Mouse (Mus musculus): Measurements from ENCODE around the gene Larp1b.
A peak's percentile ranks its signal among the peaks of the same experiment; 100 is the strongest.
"Not testable (repeated sequence)": the region's sequence is repeated elsewhere in the genome, so short reads cannot be mapped to it uniquely, and the experiment has no call there.

Larp1b gene

DNA sequence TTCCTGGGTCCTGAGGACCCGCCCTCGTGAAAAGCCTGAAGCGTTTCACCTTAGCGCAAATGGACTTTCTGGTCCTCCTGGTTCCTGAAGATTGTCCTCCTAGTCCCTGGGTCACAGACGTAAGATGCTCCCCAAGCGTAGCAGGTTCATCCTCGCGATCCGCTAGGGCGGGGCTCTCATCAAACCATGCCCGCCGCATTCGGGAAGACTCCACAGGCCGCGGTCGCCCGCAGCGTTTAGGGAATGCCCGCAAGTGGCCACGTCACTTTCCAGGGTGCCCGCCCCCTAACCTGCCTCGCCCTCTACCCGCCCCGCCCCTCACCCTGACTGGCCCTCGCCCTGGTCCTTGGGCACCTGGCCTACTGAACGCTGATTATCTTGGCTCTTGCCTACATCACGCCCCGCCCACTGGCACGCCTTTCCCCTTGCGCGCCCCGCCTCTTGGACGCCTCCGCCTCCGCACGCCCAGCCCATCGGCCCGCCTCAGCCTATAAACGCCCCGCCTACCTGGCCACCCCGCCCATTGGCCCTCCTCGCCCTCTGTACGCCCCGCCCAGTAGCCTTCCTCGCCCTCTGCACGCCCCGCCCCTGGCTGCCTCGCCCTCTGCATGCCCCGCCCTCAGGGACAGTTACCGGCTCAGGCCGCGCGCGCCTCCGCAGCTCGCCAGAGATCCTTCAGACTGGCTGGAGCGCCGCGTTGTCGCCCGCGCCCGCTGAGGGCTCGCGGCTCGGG lies at the start of gene Larp1b:
TSS of gene Larp1b (plus strand) at position 659 of the 733 bp plus-strand sequence.
- DNase-seq = peak; percentile 100

DNA sequence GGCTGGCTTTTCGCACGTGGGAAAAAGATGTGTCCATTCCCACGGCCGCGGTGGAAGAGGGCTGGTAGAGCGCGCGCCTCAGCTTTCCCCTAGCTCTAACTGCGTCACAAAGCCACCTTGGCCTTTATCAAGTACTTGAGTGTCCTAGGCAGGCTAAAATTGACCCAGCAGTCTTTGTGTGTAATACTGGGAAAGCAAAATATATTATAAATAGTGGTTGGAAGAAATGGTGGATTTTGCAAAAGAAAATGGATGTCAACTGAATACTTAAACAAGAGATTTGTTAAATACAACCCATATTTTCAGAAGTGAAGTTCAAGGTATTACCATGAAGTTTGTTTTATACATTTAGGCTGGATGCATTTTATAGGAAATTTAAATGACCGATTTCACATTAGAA lies 47.2 kb upstream of the Larp1b start, which contains the start of gene 1700034I23Rik:
TSS of gene 1700034I23Rik (minus strand) at position 101 of the 400 bp plus-strand sequence.
- DNase-seq = not testable (repeated sequence)

DNA sequence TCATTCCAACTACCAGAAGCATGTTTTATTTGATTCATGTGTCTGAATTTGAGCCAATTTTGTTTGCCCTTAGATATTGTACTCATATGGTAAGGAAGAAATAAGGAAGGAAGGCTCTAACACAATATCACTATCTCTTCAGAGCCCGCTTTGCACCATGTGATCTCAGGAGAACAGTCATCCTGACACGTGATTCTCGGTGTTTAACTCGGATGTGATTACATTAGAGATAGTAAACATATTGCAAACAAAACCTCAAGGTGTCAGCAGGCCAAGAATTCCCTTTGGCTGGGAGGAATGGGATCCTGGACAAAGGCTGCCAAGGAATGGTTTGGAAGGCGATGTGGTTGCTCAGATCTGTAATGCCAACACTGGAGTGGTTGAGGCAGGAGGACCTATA lies 11.4 kb upstream of the Larp1b start:
- no peak for DNase-seq

DNA sequence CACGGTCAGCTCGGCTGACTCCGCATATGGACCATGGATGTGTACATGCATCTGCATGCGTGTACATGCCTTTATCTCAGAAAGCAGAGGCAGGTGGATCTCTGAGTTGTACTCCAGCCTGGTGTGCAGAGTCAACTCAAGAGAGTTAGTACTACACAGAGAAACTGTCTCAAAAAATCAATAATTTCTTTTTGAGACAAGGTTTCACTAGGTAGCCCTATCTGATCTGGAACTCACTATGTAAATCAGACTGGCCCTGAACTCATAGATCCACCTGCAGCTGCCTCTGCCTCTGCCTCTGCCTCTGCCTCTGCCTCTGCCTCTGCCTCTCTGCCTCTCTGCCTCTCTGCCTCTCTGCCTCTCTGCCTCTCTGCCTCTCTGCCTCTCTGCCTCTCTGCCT lies 11.0 kb upstream of the Larp1b start:
- DNase-seq = no peak

DNA sequence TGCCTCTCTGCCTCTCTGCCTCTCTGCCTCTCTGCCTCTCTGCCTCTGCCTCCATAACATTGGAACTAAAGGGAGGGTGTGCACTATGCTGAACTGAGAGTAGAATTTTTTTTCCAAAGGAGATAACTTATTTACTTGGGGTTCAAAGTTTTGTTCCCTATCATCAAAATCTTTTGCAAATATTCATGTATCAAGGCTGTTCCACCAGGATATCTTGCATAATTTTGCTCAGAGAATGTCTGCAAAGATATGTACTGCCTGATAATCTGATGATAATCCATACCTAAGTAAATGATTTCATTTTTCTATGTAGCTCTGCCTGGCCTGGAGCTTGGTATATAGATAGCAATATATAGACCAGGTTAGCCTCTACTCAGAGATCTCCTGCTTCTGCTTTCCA lies 10.6 kb upstream of the Larp1b start:
- DNase-seq = no peak

DNA sequence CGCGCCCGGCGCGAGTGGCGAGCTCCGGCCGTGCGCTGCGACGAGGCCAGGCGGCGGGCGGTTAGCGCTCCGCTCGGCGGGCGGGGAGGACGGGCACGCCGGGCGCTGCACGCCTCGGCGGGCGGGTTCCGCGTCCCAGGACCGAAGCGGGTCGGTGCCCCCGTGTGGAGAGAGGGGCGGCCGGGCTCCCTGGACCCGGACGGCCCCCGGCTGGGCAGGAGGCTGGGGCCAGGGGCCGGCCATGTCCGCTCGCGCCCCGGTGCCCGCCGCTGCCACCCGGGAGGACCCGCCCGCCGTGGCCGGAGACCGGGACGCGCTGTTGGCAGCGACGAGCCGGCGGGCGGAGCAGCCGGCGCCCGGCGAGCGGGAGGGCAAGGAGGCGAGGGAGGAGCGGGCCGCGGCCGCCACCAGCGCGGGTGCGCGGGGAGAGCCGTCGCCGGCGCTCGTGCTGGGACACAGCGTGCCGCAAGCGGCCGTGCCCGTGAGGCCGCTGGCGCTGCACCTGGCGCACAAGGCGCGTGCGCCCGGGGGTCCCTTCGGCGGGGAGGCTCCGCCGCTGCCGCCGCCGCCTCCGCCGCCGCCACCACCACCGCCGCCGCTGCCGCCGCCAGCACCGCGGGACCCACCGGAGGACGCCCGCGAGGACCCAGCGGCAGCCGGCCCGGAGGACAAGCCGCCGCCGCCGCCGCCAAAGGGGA lies 424 bp downstream of the Larp1b start:
- peak; percentile 56 to 66 for DNase-seq

DNA sequence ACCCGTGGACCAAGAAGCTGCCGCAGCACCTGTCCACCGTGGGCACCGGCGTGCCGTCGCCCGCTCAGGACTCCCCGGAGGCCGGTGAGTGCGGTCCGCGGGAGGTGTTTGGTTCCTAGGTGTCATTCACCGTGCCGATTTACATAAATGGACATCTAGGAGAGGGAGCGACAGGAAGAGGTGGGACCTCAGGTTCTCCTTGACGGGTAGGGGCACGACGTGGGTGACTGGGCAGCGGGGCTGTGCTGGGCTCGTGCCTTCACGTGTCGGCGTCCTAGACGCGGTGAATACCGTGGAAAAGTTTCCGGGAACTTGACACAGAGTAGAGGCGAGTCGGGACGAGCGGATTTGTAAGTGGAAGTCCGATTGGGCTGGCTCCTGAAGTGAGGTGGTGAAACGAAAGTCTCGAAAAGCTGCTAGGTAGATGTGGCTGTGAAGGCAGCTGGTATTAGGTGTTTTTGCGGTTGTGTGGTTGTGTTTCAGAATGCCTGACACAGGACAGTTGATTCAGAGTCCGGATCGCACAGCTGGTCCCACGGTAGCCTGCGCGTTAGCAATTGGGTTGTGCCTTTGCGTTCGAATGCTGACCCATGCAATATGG lies 1.1 kb downstream of the Larp1b start:
- peak in 1 of 2 experiments; percentile 55 for DNase-seq

DNA sequence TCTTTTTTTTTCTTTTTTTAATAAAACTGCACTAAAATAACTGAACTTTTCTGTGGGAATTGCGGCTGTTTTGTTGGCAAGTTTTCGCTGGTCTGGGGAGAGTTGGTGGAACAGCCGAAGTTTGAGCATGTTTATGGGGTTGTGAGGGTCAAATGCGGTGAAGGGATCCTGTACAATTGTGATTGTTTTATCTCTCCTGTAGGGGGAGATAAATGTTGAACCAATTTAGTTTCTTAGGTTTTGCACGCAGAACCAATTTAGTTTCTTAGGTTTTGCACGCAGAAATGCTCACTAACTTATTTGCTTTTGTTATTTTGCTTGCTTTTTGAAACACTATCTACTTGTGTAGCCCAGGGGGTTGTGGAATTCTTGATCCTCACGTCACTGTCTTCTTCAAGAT lies 1.7 kb downstream of the Larp1b start:
- peak in 1 of 2 experiments; percentile 9 for DNase-seq

DNA sequence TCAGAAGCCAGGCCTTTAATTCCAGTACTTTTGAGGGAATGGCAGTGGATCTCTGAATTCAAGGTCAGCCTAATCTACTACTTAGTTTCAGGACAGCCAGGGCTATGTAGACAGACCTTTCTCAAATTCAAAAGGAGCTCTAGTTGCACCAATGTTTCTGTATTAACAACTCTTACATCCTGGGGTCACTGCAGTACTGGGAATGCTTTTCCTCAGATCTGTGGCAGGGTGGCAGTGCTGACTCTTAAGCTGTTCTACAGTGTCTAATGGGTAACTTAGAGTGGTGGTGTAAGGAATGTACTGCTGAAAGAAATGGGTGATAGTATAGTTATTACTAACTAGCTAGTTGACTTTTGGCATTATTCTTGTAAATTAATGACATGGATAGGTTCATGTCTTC lies 3.0 kb downstream of the Larp1b start:
- no peak for DNase-seq

DNA sequence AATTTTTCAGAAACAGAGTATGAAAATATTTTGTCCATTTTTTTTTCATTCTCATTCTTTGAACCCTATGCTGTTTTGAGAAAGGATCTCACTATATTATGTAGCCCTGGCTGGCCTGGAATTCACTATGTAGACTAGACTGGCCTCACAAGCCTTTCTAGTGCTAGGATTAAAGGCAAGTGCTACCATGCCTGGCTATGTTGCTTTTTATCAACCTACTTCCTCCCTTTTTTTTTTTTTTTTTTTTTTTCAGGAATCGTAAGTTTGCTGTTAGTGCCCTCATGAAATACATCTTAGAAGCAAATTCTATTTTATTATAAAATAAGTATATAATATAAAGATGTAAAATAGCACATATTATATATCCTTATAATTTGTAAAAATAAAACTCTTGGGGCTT lies 5.2 kb downstream of the Larp1b start:
- DNase-seq = no peak

DNA sequence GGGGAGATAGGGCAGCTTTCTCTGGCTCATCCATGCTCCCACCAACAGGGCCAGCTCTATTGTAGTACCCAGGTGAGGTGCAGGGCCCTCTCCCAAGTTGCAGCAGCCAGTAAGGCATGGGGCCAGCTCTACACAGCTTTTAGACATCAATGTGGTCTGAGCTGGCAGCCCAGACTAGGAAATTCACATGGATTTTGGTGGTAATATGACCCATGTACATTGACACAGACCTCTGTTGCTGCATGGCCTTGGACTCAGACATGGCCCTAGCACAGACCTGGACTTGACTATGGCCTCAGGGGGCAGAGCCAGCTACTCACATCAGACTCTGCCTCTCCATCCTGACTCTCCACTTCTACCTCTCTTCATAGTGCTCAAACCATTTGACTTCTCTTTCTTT lies 9.2 kb downstream of the Larp1b start:
- no peak for DNase-seq

DNA sequence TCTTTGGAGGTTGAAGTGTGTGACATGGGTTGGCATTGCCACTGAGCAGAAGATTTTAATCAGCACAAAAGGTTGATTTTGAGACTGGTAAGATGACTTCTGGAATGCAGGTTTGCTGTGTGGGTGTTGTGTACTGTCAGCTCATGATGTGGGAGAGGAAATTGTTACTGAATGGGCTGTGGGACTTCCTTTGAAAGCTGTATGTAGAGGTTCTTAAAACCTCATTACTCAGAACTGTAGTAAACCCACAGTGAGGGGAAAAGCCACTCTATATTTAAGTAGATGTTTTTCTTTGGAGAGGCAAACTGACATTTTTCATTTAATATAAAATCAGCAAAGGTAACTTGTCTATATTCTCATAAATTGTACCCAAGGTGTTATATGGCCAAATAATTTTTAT lies 31.1 kb downstream of the Larp1b start:
- DNase-seq = no peak

DNA sequence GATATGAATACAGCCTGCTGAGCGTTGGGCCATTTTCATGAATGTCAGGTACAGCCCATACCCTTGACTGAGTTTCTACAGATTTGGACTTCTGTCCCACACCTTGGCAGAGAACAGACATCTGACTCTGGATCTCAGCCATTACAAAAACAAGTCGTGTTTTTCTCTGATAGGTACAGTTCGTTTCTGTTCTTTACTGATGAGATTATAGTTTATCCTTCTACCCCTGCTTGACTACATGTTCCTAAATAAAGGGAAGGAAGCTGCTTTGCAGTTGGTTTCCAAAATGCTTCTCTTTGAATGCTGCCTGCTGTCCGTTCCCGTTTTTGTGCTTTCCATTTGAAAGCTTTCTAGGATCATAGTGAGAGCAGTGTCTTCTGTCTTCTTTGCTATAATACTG lies 37.9 kb downstream of the Larp1b start:
- no peak for DNase-seq

DNA sequence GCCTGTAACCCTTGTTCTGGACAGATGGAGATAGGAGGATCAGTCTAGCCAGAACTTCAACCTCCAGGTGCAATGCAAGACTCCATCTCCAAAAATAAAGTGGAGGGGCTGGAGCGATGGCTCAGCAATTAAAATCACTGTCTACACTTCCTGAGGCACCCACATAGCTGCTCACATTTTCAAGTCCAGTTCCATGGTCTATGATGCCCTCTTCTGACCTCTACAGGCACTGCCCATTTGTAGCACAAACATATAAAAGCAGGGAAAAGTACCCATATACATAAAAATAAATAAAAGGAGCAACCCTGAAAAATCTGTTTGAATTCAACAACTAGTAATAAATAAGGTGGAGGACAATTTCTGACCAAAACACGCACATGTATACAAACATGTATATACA lies 39.1 kb downstream of the Larp1b start:
- DNase-seq = no peak

DNA sequence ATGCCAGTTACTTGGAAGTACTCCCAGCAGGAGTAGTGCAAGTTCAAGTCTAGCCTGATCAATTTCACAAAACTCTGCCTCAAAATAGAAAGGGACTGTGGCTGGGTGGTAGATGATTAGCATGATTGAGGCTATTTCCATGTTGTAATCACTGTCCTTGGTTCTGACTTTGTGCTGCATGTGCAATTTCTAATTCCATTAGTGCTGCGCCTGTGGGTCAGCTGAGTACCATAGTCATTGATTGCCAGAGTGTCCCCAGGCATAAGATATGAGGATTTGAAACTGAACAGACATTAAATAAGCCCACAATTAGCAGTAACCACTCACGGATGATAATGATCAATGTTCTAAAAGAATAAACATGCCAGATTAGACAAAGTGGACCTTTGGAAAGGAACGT lies 41.9 kb downstream of the Larp1b start:
- no peak for DNase-seq

DNA sequence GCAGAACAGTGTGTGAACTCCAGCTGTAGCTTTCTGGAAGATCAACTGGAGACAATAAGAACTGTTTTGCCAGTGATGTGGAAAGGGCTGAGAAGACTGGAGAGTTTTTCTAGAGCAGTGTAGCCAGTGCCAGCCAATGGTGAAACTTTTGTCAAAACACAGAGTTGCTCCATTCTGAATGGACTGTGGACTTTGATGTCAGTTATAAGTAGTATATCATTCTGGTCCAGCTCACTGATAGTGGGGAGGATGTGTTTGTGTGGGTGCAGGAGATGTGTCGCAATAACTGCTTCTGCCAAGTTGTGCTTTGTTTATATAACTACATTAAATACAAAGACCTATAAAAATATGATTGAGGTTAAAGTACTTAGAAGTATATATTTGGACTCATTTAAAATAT lies 45.5 kb downstream of the Larp1b start:
- no peak for DNase-seq

DNA sequence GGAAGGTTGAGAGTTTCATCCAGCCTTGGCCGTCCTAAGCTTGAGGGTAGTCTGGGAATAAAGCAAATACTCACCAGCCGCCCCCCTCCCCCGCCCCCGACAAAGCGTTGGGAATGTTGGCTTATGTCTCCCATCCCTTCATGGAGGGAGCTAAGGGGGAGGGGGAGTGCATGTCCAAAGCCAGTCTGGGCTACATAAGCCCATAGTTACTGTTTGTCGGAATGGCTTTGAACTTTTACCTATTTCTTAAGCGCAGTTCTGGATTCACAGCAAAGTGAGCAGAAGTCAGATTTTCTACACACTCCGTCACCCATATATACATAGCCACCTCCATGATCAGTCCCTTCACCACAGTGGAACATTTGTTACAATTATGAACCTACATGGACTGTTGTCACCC lies 59.7 kb downstream of the Larp1b start:
- no peak for DNase-seq

DNA sequence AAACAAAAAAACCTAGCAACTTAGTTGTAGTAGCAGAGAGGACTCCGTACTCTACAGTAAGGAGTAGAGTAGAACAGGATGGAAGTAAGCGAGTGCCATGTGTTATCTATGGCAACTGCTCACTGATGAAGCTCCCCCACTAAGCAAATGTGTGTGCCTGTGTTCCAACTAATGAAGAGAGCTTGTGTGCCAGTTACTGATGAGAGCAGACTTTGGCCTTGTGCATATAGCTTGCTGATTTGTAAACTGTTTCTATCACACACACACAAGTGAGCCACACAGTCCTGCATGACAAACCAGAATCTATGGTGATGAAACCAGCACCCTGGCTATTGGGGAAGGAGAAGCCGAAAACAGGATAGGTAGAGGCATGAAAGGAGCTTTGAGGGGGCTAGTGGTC lies 60.4 kb downstream of the Larp1b start:
- no peak for DNase-seq

DNA sequence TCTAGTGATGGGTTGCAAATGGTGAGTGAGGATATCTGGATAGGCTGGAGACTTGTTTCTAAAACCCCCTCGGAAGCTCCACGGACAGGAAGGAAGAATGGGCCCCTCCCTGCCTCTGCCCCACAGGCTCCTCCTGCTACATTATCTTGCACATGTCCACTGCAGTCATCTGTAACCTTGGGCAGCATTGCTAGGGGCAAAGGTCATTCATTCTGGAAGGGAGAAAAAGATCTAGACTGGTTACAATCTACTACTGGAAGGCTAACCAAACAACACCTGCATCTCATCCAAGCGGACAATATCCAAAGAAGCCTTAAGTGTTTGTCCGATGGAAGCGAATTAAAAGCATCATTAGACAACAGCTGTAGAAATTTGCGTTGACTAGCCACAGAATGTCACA lies 61.1 kb downstream of the Larp1b start:
- DNase-seq = no peak

DNA sequence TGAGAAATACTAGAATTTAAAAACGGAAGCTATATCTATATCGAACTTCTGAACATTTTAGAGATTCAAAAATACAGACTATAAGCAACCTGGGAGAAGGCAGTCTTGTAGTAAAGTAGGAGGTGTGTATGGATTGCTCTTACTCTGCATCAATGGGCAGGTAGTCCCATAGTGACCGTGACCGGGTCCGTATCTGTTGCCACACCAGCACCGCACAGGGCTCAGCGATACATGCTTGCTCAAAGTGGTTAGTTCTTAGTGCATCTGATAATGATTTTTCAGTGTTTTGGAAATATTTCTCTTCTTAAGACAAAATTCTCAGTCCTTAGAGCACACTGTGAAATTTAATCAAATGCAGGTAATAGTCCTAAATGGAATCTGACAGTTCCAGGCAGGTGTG lies 62.8 kb downstream of the Larp1b start:
- no peak for DNase-seq

DNA sequence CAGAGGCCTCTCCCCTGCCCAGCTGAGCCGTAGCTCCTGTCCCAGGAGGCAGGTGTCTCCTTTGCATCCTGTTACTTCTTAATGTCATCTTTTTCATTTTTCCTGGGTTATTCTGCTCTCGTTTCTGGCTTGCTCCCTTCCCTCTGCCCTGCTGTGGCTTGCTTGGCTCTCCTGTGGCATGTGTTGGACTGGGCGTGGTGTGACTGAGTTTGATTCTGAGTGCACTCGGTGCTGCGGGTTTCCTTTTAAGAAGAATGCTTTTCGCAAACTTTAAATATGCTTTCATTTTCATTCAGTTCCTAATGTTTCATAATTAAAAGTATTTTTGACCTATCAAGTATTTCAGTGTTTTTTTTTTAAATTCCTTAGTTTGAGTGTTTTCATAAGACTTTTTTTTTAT lies 65.3 kb downstream of the Larp1b start:
- no peak for DNase-seq

DNA sequence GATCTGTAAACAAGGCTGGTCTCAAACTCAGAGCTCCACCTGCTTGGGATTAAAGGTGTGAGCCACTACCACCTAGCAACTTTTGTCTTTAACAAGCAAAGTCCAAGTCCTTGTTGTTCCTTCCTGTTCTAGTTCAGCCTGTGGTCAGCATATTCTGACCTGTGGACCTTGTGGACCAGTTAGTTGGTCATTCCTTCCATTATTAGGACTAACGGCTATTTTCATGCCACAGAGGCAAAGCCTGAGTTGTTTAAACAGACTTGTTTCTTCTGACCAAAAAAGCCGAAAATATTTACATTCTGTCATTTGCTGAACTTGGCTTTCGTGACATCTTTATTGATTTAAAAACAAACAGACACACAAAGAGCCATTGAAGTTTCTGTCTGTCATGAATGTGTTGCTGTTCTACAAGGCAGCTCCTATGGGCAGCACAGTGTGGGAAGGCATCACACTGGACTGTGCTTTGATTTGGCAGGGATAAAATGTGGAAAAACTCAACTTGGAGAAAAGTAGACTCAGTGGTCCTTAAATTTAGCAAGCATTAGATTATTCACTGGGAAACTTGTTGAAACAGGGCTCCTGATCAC lies 68.5 kb downstream of the Larp1b start:
- no peak for DNase-seq

DNA sequence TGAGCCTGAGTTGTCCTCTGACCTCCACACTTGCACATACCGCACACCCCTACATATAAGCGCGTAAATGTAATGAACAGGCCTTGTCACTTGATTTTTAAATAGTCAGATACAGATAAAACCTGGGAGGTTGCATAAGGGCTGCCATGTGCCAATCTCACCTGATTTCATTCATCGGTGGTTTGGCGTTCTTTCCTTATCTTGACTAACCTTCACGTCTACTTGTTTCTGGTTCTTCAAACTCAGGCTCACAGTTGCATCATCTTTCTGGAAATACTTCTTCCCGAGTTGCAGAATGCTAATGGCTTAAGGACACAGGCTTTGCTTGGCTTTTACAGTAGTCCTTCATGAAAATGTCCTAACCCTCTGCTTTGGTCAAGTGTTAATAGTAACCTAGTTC lies 71.1 kb downstream of the Larp1b start:
- no peak for DNase-seq

DNA sequence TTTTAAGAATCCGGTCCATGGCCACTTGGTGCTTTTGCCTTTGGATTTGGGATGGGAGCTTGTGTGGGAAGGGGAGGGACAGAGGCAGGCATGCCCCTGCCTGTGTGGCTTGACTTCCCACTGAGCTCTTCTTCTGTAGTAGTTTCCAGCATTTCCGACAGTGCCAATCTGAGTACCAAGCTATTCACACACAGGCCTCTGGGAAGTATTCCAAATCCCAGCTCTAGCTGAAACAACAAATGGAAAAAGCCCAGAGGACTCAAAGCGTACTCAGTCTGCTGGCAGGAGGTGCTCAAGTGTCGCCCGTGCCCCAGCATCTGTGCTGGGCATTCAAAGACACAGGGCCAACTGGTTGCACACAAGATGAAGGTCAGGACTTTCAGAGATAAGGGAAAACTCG lies 72.4 kb downstream of the Larp1b start:
- no peak for DNase-seq
